Mouse (Mus musculus) G1E (cell line): ENCODE data around the gene Gja5.

Experiments
- CTCF ChIP-seq: IDR thresholded peaks from 2 replicates; pipeline ENCODE4 v1.5.1; 2012; ENCODE audit warnings: low read depth, low read length, inconsistent platforms, mixed read lengths
- GATA2 ChIP-seq: IDR thresholded peaks from 2 replicates; pipeline ENCODE4 v1.6.1; 2012; ENCODE audit warnings: low read depth, low read length, inconsistent platforms, borderline replicate concordance
- TAL1 ChIP-seq: conservative IDR thresholded peaks from 2 replicates; pipeline ENCODE4 v1.6.1; 2012; ENCODE audit warnings: low read depth, low read length, inconsistent platforms, mixed read lengths

GRCm38 (mm10) chr3:96902336-96902999 is 2.0 kb upstream of the Gja5 start:
- TF ChIP-seq CTCF (no peak), GATA2 (no peak), TAL1 (no peak)
